Mouse (Mus musculus): ENCODE measurements around the gene Zfp691.

GRCm38 (mm10) chr4:119195582-119196320 is 21.8 kb upstream of the Zfp691 start:
- no peak for TF ChIP-seq CTCF (IDR thresholded peaks at IDR 0.05; ENCODE audit: low read depth)
- TF ChIP-seq EP300 (IDR thresholded peaks at IDR 0.05; ENCODE audit: low read depth): no peak

Measured in heart, postnatal 0 days (tissue).